Mouse (Mus musculus) heart, postnatal 0 days (tissue): Measurements from ENCODE around the gene Mrm3.

Source experiments
- CTCF ChIP-seq: IDR thresholded peaks from 2 replicates; pipeline ENCODE4 v1.5.1; 2016; ENCODE audit warnings: antibody characterized with exemption, control low read depth, low read depth
- EP300 ChIP-seq: IDR thresholded peaks from 2 replicates; pipeline ENCODE4 v1.6.1; 2016; ENCODE audit warnings: antibody characterized with exemption, low read depth

DNA sequence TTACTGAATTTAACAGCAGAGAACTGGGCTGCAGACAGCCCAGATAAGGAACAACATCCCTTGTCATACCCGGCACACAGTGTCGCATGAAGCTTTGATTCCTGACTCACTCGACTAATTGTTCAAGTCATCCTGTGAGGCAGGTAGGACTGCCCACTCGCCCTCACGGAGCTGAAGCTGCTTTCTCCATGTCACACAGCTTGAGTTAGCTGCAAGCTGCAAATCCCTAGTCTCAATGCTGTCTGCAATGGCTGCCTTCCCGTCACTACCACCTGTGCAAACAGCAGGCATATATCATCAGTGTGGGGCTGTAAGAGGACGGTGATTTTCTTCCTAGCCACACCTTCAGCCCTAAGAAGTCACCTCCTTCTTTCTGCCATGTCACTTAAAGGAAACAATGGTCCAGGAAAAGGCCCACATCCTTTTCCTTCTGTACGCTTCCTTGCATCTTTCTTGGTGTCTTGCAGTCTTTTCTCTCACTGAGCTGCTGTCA is 46.5 kb upstream of the Mrm3 start:
- TF ChIP-seq CTCF (no peak), EP300 (no peak)
